Mouse (Mus musculus) brain, embryonic 14.5 days (tissue): ENCODE data around the gene Zfp316.

Experiments used
- CTCF ChIP-seq: fragments of 200-500 bp; IDR thresholded peaks from 2 replicates; pipeline ENCODE4 v1.5.1; 2012; ENCODE audit warnings: inconsistent platforms, mild to moderate bottlenecking, moderate library complexity, borderline replicate concordance; ENCODE audit not compliant: insufficient read depth, insufficient read length; ENCODE audit errors: extremely low read depth
- POLR2A ChIP-seq: fragments of 200-500 bp; IDR thresholded peaks from 2 replicates; pipeline ENCODE4 v1.6.1; 2012; ENCODE audit warnings: mild to moderate bottlenecking, inconsistent platforms, borderline replicate concordance; ENCODE audit not compliant: poor library complexity, insufficient read depth, insufficient read length, severe bottlenecking; ENCODE audit errors: extremely low read depth

GRCm38 (mm10) chr5:143272108-143272507 is 2.3 kb upstream of the Zfp316 start:
- TF ChIP-seq POLR2A = no peak
- no peak for TF ChIP-seq CTCF
